Mouse (Mus musculus) cortical plate, adult 2 months (tissue): Measurements from ENCODE around the gene Usp9x. TPM values are rescaled to one million over a fixed set of nuclear protein-coding genes. Genes with fewer than 3 reads are reported as not detected.

ENCODE experiments used
- H3K27ac ChIP-seq: fragments of 200-500 bp; 2 replicates; pipeline ENCODE4 v1.5.1; 2012; ENCODE audit warnings: low read length, control low read depth, inconsistent platforms; ENCODE audit not compliant: insufficient read depth
- H3K4me1 ChIP-seq: fragments of 200-500 bp; 2 replicates; pipeline ENCODE4 v1.6.1; 2011; ENCODE audit warnings: low read length; ENCODE audit not compliant: control insufficient read depth, insufficient read depth
- H3K4me3 ChIP-seq: fragments of 200-500 bp; 2 replicates; pipeline ENCODE4 v1.5.1; 2011; ENCODE audit warnings: mild to moderate bottlenecking, low read length, control low read depth; ENCODE audit not compliant: insufficient read depth
- CTCF ChIP-seq: fragments of 200-500 bp; IDR thresholded peaks from 2 replicates; pipeline ENCODE4 v1.5.1; 2011; ENCODE audit warnings: mild to moderate bottlenecking, control low read depth, low read length; ENCODE audit not compliant: insufficient read depth; ENCODE audit errors: extremely low read depth
- POLR2A ChIP-seq: fragments of 200-500 bp; IDR thresholded peaks from 2 replicates; pipeline ENCODE4 v1.6.1; 2011; ENCODE audit warnings: mild to moderate bottlenecking, low read length, control low read depth; ENCODE audit not compliant: insufficient read depth; ENCODE audit errors: extremely low read depth
- polyA plus RNA-seq: library from polyadenylated mRNA; depleted of rRNA; stranded (reverse); fragments of >200 nt; gene quantifications from 2 replicates; pipeline ENCODE4 v1.2.3, GENCODE M21; 2012; rRNA removed

Usp9x gene
- polyA plus RNA-seq, 1 experiment: 53.8 TPM

DNA sequence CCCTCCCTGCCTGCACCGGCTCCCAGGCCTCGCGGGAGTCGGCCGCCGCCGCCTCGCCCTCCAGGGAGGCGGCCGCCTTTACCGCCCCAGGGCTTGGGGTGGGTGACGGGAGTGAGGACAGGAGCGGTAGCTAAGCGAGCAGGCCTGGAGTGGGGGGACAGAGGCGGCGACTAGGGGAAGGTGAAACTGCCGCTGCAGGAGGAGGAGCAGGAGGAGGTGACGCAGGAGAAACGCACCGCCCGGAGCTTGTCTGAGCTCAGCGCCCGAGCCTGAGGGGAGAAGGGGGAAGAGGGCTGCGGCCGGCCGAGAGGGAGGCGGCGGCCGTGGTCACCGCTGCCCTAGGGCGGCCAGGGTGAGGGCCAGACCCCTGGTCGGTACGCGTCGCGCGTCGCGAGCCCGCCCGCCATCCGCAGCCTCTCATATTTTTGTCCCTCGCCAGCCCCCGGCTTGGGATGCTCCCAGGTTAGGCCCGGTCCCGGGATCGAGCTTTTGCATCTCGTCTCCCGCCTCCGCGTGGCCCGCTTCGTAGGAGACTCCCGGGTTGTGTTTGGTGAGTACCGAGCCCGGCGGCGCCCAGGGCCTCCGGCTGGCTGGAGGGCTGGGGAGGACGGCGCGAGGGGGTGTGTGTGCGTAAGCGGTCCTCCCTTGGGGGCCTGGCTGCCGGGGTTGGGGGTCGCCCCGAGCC, 620 bp downstream of the Usp9x start:
- peak; percentile 54; the same call in 1 of the 2 replicates for TF ChIP-seq POLR2A
- TF ChIP-seq CTCF: no peak
- Histone ChIP-seq H3K4me3 (peak overlapping the region; percentile 86), H3K4me1 (no peaks in the 10 kb centered on the region; the same call in 1 of the 2 replicates), H3K27ac (peak overlapping the region; percentile 100)

DNA sequence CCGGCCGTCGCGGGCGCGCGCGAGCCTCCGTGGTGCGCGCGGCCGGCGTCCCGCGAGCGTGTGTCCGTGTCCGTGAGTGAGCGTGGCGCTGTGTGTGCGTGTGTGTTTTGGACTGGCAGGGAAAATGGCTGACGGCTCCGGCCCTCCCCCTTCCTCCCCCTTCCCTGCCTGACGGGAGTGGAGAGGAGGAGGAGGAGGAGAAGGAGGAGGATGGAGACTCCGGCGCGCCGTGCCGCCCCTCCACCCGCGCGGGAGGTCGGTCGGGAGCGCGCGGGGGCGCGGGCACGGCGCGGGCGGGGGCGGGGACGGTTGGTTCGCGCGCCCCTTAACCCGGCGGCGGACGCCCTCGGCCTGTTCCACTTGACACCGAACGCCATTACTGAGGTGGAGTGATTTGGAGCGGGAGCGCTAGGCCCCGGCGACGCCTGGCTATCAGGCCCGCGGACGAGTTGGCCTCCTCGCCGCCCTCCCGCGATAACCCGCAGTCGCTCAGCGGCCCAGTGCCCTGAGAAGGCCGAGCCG, 1.2 kb downstream of the Usp9x start:
- TF ChIP-seq POLR2A: peak; percentile 32; the same call in 1 of the 2 replicates
- TF ChIP-seq CTCF: no peak
- no peaks in the 10 kb centered on the region; the same call in 1 of the 2 replicates for H3K4me1 ChIP-seq
- peak overlapping the region; percentile 100 for H3K27ac ChIP-seq
- H3K4me3 ChIP-seq: peak overlapping the region; percentile 86

DNA sequence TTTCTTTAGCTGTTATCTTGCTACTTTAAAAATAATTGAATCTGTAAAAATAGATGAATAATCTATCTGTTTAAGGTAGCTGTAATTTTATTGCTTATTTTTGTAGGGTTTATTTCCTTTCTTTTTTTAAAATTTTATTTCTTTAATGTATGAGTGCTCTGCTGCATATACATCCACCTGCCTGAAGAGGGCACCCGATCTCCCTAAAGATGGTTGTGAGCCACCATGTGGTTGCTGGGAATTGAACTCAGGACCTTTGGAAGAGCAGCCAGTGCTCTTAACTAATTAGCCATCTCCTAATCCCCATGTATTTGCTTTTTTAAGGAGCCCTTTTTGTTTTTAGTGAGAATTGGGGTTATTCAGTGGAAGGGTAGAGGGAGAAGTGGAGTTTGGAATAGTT, 14.3 kb downstream of the Usp9x start:
- TF ChIP-seq CTCF (no peak), POLR2A (no peak)
- no peaks in the 10 kb centered on the region; the same call in 1 of the 2 replicates for H3K4me1 ChIP-seq
- H3K27ac ChIP-seq: no peak overlapping the region
- H3K4me3 ChIP-seq: no peak overlapping the region

DNA sequence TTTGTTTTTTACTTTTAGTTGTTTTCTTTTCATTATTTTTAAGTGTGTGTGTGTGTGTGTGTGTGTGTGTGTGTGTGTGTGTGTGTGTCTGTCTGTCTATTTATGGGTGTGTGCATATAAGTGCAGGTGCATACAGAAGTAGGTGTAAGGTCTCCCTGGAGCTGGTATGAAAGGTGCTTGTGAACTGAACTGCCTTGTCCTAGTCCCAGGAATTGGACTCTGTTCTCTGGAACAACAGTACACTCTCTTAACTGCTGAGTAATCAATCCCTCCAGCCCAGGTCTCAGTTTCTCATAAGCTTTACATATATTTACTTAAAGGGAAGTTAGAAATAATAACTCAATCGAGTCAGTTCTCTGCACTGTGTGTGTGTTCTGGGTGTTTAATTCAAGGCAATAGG, 25.7 kb downstream of the Usp9x start:
- no peaks in the 10 kb centered on the region for H3K4me1 ChIP-seq

DNA sequence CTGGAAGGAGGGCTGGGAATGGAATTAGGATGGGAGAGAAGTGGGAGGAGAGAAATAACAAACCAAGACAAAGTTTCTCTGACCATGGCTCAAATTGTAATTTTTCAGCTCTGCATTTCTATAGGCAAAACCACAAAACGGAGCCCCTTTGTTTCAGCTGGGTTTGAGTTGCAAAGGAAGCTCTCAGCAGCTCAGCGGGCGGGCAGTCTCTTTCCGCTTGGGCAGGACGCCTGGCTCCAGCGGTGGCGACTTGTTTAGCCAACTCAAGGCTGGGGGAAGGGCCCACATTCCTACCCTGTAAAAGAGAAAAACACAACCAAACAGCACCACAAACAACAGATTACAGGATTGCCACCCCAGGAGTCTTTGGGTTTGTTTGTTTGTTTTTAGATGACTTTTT, 135.2 kb downstream of the Usp9x start:
- no peak for TF ChIP-seq POLR2A
- no peak for TF ChIP-seq CTCF

More for the DNA sequence above, 25.7 kb downstream of the Usp9x start:
- no peak overlapping the region for H3K27ac ChIP-seq
- TF ChIP-seq CTCF (no peak), POLR2A (no peak)
- H3K4me3 ChIP-seq: no peak overlapping the region

DNA sequence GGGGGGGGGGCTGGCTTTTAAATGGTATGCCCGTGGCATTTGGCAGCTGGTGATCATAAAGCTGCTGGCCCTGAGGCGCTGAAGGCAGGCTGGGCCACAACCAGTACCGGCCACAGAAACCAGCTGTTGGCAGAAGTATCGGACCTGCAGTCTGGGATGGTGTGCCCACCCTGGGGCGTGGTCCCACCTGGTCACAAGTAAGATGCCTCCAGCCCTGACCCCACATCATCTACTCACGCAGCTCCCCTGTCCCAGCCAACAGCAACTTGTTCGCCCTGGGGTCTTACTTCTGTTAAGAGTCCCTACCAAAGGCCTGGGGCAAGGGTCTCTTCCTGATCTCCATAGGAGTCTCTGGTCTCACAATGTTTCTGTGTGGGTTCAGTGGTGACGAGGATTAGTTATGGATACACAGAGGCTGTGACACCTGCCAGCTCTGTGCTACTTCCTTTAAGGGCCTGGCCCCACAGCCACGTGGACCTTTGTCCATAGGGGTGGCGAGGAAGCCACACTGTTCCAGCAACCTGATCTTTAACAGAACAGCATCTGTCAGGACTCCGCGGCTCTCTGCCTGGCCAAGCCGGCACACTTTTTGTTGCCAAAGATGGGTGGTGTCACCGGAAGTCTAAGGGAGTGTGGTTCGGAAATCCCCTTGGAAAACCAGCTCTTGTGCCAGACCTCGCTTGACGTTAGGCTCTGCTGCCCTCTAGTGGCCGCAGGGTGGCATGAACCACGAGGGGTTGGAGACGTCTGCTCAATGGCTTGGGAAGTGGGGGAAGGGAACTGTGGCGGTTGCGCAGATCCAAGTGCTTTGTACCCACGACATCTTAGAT, 136.4 kb downstream of the Usp9x start:
- no peak overlapping the region for H3K27ac ChIP-seq
- TF ChIP-seq CTCF: peak; percentile 84
- TF ChIP-seq POLR2A: no peak
- no peaks in the 10 kb centered on the region for H3K4me1 ChIP-seq
- H3K4me3 ChIP-seq: peak overlapping the region; percentile 18; the same call in 1 of the 2 replicates

More for the DNA sequence above, 135.2 kb downstream of the Usp9x start:
- H3K4me3 ChIP-seq: no peak overlapping the region
- H3K4me1 ChIP-seq: no peaks in the 10 kb centered on the region
- H3K27ac ChIP-seq: no peak overlapping the region

DNA sequence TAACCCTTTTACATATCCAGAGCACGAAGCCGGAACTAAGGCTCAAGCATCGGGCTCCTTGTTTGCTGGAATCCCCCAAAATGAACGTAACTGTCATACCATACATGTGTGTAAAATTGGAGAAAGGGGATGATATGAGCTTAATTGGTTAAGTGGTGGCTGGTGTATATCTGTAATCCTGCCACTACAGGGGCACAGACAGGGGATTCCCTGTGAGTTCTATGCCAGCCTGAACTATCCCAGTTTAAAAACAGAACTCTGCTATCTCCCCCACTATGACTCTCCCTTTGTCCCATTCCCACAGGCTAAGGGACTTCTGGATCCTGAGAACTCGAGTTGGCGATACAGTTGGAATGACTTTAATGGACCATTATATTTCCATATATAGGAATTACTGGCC, 137.1 kb downstream of the Usp9x start:
- TF ChIP-seq POLR2A: no peak
- no peak for TF ChIP-seq CTCF
- Histone ChIP-seq H3K4me3 (peak overlapping the region; percentile 18; the same call in 1 of the 2 replicates), H3K4me1 (no peaks in the 10 kb centered on the region), H3K27ac (no peak overlapping the region)

DNA sequence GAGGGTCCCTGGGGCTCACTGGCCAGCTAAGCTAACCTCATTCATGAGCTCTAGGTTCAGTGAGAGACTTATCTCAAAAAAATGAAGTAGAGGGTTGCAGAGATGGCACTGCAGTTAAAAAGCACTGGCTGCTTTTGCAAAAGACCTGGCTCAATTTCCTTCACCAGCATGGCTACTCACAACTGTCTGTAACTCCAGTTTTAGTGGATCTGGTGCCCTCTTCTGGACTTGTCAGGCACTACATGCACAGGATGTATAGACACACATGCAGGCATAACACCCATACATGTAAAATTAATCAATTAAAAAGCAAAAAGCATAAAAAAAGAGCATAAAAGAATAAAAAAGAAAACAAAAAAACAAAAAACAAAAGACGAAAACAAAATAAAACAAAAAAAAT, 143.0 kb downstream of the Usp9x start:
- no peak for TF ChIP-seq CTCF
- TF ChIP-seq POLR2A: no peak
- H3K27ac ChIP-seq: no peak overlapping the region
- H3K4me1 ChIP-seq: no peaks in the 10 kb centered on the region
- H3K4me3 ChIP-seq: no peak overlapping the region

Other genes starting within 250 kb of the Usp9x start
- gene Ddx3x, start 209.5 kb downstream of the Usp9x start, polyA plus RNA-seq: 74.9 and 79.5 TPM in 2 replicates